In the genomic region with DNA sequence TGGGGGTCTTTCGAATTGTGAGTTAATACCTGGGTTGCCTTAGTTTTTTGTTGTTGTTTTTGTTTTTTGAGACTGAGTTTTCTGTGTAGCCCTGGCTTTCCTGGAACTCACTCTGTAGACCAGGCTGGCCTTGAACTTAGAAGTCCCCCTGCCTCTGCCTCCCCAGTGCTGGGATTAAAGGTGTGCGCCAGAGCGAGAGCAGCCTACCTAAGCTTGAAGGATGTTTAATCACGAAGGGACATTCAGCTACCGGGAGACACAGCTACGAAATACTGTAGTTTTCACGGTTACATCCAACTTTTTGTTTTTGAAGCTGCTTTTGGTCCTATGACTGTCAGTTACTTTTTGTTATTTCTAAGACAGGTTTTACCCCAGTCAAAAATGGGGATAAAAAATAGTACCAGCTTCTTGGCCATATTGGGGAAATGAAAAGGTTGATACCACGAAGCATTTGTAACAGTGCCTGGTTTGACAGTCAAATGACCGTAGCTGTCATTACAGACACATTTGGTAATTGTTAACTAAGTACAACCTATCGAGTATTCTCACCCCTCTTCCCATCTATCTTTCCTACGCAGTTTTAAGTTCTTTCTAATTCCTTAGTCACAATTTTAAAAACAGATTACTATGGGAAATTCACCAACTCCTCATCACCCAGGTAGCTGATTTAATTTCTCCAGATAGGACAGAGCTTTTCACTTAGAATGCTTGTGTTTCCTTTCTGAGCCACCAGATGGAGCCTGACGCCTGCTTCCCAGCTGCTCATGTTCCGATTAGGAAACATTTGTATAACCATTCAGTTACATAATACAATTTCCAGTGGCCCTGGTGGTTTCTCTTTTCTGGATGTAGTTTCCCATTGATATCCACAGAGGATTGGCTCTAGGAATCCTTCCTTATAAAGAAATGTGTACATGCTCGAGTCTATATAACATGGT, we compare ENCODE assay signal across 8 mouse cellular contexts. TPM values are rescaled to one million over a fixed set of nuclear protein-coding genes. Genes with fewer than 3 reads are reported as not detected.
DNase-seq lines count a peak whose midpoint lies in the region; ATAC-seq and TF ChIP-seq lines count a peak whose summit lies in the region.

No protein-coding gene starts in this region.

- peaks cover 14% of the 10 kb centered on the region; the same call in 1 of the 2 replicates for H3K4me1 ChIP-seq in embryonic facial prominence, embryonic 12.5 days
- H3K4me1 ChIP-seq in heart, adult 2 months (ENCODE audit: control insufficient read depth, insufficient read depth, low read length) = peaks cover 5% of the 10 kb centered on the region
- H3K4me1 ChIP-seq in limb, embryonic 10.5 days = peaks cover 24% of the 10 kb centered on the region
- H3K4me1 ChIP-seq in midbrain, embryonic 11.5 days (ENCODE audit: control insufficient read depth, insufficient read depth, low read length) = peaks cover 5% of the 10 kb centered on the region; the same call in 1 of the 2 replicates
- peaks cover 6% of the 10 kb centered on the region for H3K4me1 ChIP-seq in spleen, adult 2 months (ENCODE audit: control insufficient read depth, insufficient read depth, insufficient read length)

- whole genome bisulfite sequencing in embryonic facial prominence, embryonic 12.5 days = 43% methylated on average over 14 of the region's 14 CpGs
- WGBS in heart, adult 2 months = 30% methylated on average over 14 of the region's 14 CpGs
- WGBS in limb, embryonic 10.5 days = 47% methylated on average over 14 of the region's 14 CpGs
- 50% methylated on average over 14 of the region's 14 CpGs for WGBS in midbrain, embryonic 11.5 days
- 39% methylated on average over 14 of the region's 14 CpGs for WGBS in spleen, adult 2 months

- H3K79me2 ChIP-seq in heart, adult 2 months (replicated peaks; ENCODE audit: control insufficient read depth, insufficient read depth, low read length) = no peaks in the 10 kb centered on the region

- no peak for ATAC-seq in embryonic facial prominence, embryonic 12.5 days (ENCODE audit: insufficient number of reproducible peaks, insufficient read depth, low FRiP score, low TSS enrichment)
- ATAC-seq in midbrain, embryonic 11.5 days (ENCODE audit: low FRiP score) = no peak

- TF ChIP-seq POLR2A in heart, adult 2 months (IDR thresholded peaks at IDR 0.05; ENCODE audit: insufficient read depth, low read depth, low read length) = no peak
- no peak for TF ChIP-seq POLR2A in spleen, adult 2 months (IDR thresholded peaks at IDR 0.05; ENCODE audit: low read depth, low read length)

- DNase-seq in A20 (ENCODE audit: low read depth, low spot score) = peak; percentile 84
- peak; percentile 85 for DNase-seq in adrenal gland, postnatal 14 days
- peak; percentile 48 to 59 for DNase-seq in heart, adult 2 months
- DNase-seq in kidney, adult 18-20 months = peak; percentile 67
- DNase-seq in limb, embryonic 10.5 days (ENCODE audit: low spot score) = peak; percentile 55
- DNase-seq in midbrain, embryonic 11.5 days (ENCODE audit: low spot score, missing footprints) = peak; percentile 98
- DNase-seq in spleen, adult 2 months (ENCODE audit: low read depth in 1 of 2, low spot score in 2 of 2) = peak; percentile 50 to 64

- no peaks in the 10 kb centered on the region for H3K9me3 ChIP-seq in embryonic facial prominence, embryonic 12.5 days
- H3K9me3 ChIP-seq in limb, embryonic 10.5 days (replicated peaks) = no peaks in the 10 kb centered on the region
- H3K9me3 ChIP-seq in midbrain, embryonic 11.5 days (ENCODE audit: control insufficient read depth, low read length) = no peaks in the 10 kb centered on the region

- peak; percentile 99 for TF ChIP-seq EP300 in heart, adult 2 months (IDR thresholded peaks at IDR 0.05; ENCODE audit: insufficient read depth, low read depth, low read length)

- peaks cover 18% of the 10 kb centered on the region for H3K36me3 ChIP-seq in embryonic facial prominence, embryonic 12.5 days
- peaks cover 4% of the 10 kb centered on the region for H3K36me3 ChIP-seq in heart, adult 2 months (ENCODE audit: control insufficient read depth, insufficient read depth, low read length)
- H3K36me3 ChIP-seq in limb, embryonic 10.5 days = peaks cover 40% of the 10 kb centered on the region
- H3K36me3 ChIP-seq in midbrain, embryonic 11.5 days (ENCODE audit: control insufficient read depth, insufficient read depth, low read length) = peaks cover 3% of the 10 kb centered on the region; the same call in 1 of the 2 replicates
- H3K36me3 ChIP-seq in spleen, adult 2 months (ENCODE audit: control insufficient read depth, insufficient read depth, low read length) = peaks cover 4% of the 10 kb centered on the region; the same call in 1 of the 2 replicates

- H3K4me2 ChIP-seq in embryonic facial prominence, embryonic 12.5 days (replicated peaks) = peak overlapping the region; percentile 71
- peak overlapping the region; percentile 64 for H3K4me2 ChIP-seq in midbrain, embryonic 11.5 days

- H3K4me3 ChIP-seq in embryonic facial prominence, embryonic 12.5 days = peak overlapping the region; percentile 81
- peak overlapping the region; percentile 92; the same call in 1 of the 2 replicates for H3K4me3 ChIP-seq in heart, adult 2 months
- H3K4me3 ChIP-seq in limb, embryonic 10.5 days = peak overlapping the region; percentile 96
- H3K4me3 ChIP-seq in midbrain, embryonic 11.5 days (ENCODE audit: low read depth, low read length) = peak overlapping the region; percentile 67
- no peak overlapping the region for H3K4me3 ChIP-seq in spleen, adult 2 months (ENCODE audit: extremely low read depth, insufficient read depth, insufficient read length)

- no peaks in the 10 kb centered on the region for H3K27me3 ChIP-seq in embryonic facial prominence, embryonic 12.5 days
- H3K27me3 ChIP-seq in heart, adult 2 months (ENCODE audit: control insufficient read depth, insufficient read depth, low read length) = no peaks in the 10 kb centered on the region
- H3K27me3 ChIP-seq in limb, embryonic 10.5 days (ENCODE audit: low read depth, poor library complexity, severe bottlenecking) = no peaks in the 10 kb centered on the region
- H3K27me3 ChIP-seq in midbrain, embryonic 11.5 days (ENCODE audit: control insufficient read depth, insufficient read depth, low read length) = no peaks in the 10 kb centered on the region
- H3K27me3 ChIP-seq in spleen, adult 2 months (ENCODE audit: control insufficient read depth, insufficient read depth, low read length) = no peaks in the 10 kb centered on the region

- peak; percentile 97; the same call in 1 of the 2 replicates for TF ChIP-seq CTCF in heart, adult 2 months (IDR thresholded peaks at IDR 0.05)
- peak; percentile 71; the same call in 1 of the 2 replicates for TF ChIP-seq CTCF in spleen, adult 2 months (IDR thresholded peaks at IDR 0.05; ENCODE audit: extremely low read depth, insufficient read depth, insufficient read length, insufficient replicate concordance)

- H3K27ac ChIP-seq in embryonic facial prominence, embryonic 12.5 days = no peak overlapping the region
- H3K27ac ChIP-seq in heart, adult 2 months = peak overlapping the region; percentile 58
- H3K27ac ChIP-seq in limb, embryonic 10.5 days = peak overlapping the region; percentile 99; the same call in 1 of the 2 replicates
- no peak overlapping the region for H3K27ac ChIP-seq in midbrain, embryonic 11.5 days (ENCODE audit: low read depth, low read length)
- H3K27ac ChIP-seq in spleen, adult 2 months (ENCODE audit: insufficient read depth, low read length) = no peak overlapping the region

- peak overlapping the region; percentile 77 for H3K9ac ChIP-seq in embryonic facial prominence, embryonic 12.5 days
- no peak overlapping the region for H3K9ac ChIP-seq in heart, adult 2 months (ENCODE audit: low read depth, low read length)
- H3K9ac ChIP-seq in midbrain, embryonic 11.5 days (ENCODE audit: low read length) = peak overlapping the region; percentile 71; the same call in 1 of the 2 replicates

- intact Hi-C loops in heart, adult 2 months (cut with DNase I) = loop anchor here (2.0 to 10.0 kb wide), 3 partner anchors 19 to 909 kb away; a partner anchor contains a TSS

RNA-seq across cellular contexts. Expression of a gene that starts 1.5 kb away (rescaled TPM):
- total RNA-seq in adrenal gland, postnatal 14 days (2021) = 9.2 and 10.8 TPM in 2 replicates
- 12.6 and 12.9 TPM in 2 replicates for polyA plus RNA-seq in embryonic facial prominence, embryonic 12.5 days (2016; fragmentation: Nextera tagmentation; extraction: Ambion mirVana)
- total RNA-seq in heart, adult 2 months (2021) = 1 to 10 TPM; 4.0 to 4.9 TPM
- polyA plus RNA-seq in heart, adult 2 months (2012; rRNA removed) = 1.3 and 2.9 TPM in 2 replicates
- 14.0 and 15.7 TPM in 2 replicates for polyA plus RNA-seq in limb, embryonic 10.5 days (2016; fragmentation: Nextera tagmentation; extraction: Ambion mirVana)
- 10.5 and 11.8 TPM in 2 replicates for polyA plus RNA-seq in midbrain, embryonic 11.5 days (2014; fragmentation: Nextera tagmentation; extraction: Ambion mirVana)
- 2.2 and 4.4 TPM in 2 replicates for polyA plus RNA-seq in spleen, adult 2 months (2012; rRNA removed)

RNA-seq across cellular contexts. Expression of a gene that starts 20.6 kb away (rescaled TPM):
- 19.0 and 20.1 TPM in 2 replicates for total RNA-seq in adrenal gland, postnatal 14 days (2021)
- polyA plus RNA-seq in embryonic facial prominence, embryonic 12.5 days (2016; fragmentation: Nextera tagmentation; extraction: Ambion mirVana) = 28.0 and 33.5 TPM in 2 replicates
- 1 to 10 TPM; 8.1 to 9.9 TPM for total RNA-seq in heart, adult 2 months (2021)
- polyA plus RNA-seq in heart, adult 2 months (2012; rRNA removed) = 3.2 and 4.4 TPM in 2 replicates
- polyA plus RNA-seq in limb, embryonic 10.5 days (2016; fragmentation: Nextera tagmentation; extraction: Ambion mirVana) = 24.7 and 25.5 TPM in 2 replicates
- polyA plus RNA-seq in midbrain, embryonic 11.5 days (2014; fragmentation: Nextera tagmentation; extraction: Ambion mirVana) = 37.8 and 39.8 TPM in 2 replicates
- 3.4 and 3.7 TPM in 2 replicates for polyA plus RNA-seq in spleen, adult 2 months (2012; rRNA removed)

RNA-seq across cellular contexts. Expression of a gene that starts 40.0 kb away (rescaled TPM):
- 0.59 and 1.4 TPM in 2 replicates for total RNA-seq in adrenal gland, postnatal 14 days (2021)
- 0.34 and 0.82 TPM in 2 replicates for polyA plus RNA-seq in embryonic facial prominence, embryonic 12.5 days (2016; fragmentation: Nextera tagmentation; extraction: Ambion mirVana)
- total RNA-seq in heart, adult 2 months (2021) = under 1 TPM; 0.32 to 0.42 TPM
- polyA plus RNA-seq in heart, adult 2 months (2012; rRNA removed) = 0.23 and 0.82 TPM in 2 replicates
- 0.14 and 0.49 TPM in 2 replicates for polyA plus RNA-seq in limb, embryonic 10.5 days (2016; fragmentation: Nextera tagmentation; extraction: Ambion mirVana)
- polyA plus RNA-seq in midbrain, embryonic 11.5 days (2014; fragmentation: Nextera tagmentation; extraction: Ambion mirVana) = 1.2 and 1.4 TPM in 2 replicates
- polyA plus RNA-seq in spleen, adult 2 months (2012; rRNA removed) = 1.8 and 2.6 TPM in 2 replicates

Comparison
In these comparisons a context has a peak if more than half of its experiments do, and no peak if none do; other contexts are left out.
1. H3K27ac ChIP-seq: peak in heart, adult 2 months (single experiment) and limb, embryonic 10.5 days (single experiment); none in embryonic facial prominence, embryonic 12.5 days (single experiment), midbrain, embryonic 11.5 days (single experiment) and spleen, adult 2 months (single experiment).
2. Peak in every context shown above with its lines, with median percentiles within 50 percentile points of each other: DNase-seq.